Mouse (Mus musculus) thymus, adult 2 months (tissue): Measurements from ENCODE around the gene Morn1. TPM values are rescaled to one million over a fixed set of nuclear protein-coding genes. Genes with fewer than 3 reads are reported as not detected.

Experiments
- DNase-seq: peaks from one replicate; pipeline ENCODE4 v3.0.0; 2021
- H3K27ac ChIP-seq: fragments of 200-500 bp; 2 replicates; pipeline ENCODE4 v1.5.1; 2012; ENCODE audit warnings: low read length, control low read depth; ENCODE audit not compliant: control insufficient read depth, insufficient read depth
- H3K27me3 ChIP-seq: fragments of 200-500 bp; 2 replicates; pipeline ENCODE4 v1.6.1; 2012; ENCODE audit warnings: mild to moderate bottlenecking, low read length, moderate library complexity, mixed read lengths; ENCODE audit not compliant: control insufficient read depth, insufficient read depth
- H3K36me3 ChIP-seq: fragments of 200-500 bp; 2 replicates; pipeline ENCODE4 v1.6.1; 2012; ENCODE audit warnings: mild to moderate bottlenecking, low read length, moderate library complexity; ENCODE audit not compliant: control insufficient read depth, insufficient read depth
- H3K4me1 ChIP-seq: fragments of 200-500 bp; replicated peaks from 2 replicates; pipeline ENCODE4 v1.6.1; 2012; ENCODE audit warnings: low read length; ENCODE audit not compliant: control insufficient read depth, insufficient read depth
- H3K4me3 ChIP-seq: fragments of 200-500 bp; 2 replicates; pipeline ENCODE4 v1.5.1; 2012; ENCODE audit warnings: mild to moderate bottlenecking, low read length, control low read depth, moderate library complexity; ENCODE audit not compliant: control insufficient read depth, insufficient read depth
- CTCF ChIP-seq: fragments of 200-500 bp; IDR thresholded peaks from 2 replicates; pipeline ENCODE4 v1.5.1; 2012; ENCODE audit warnings: mild to moderate bottlenecking, control low read depth, low read length, moderate library complexity, borderline replicate concordance; ENCODE audit not compliant: control insufficient read depth, poor library complexity, insufficient read depth; ENCODE audit errors: extremely low read depth
- POLR2A ChIP-seq: fragments of 200-500 bp; IDR thresholded peaks from 2 replicates; pipeline ENCODE4 v1.6.1; 2012; ENCODE audit warnings: mild to moderate bottlenecking, low read length, control low read depth, moderate library complexity; ENCODE audit not compliant: control insufficient read depth, poor library complexity, insufficient read depth; ENCODE audit errors: extremely low read depth
- WGBS: fragments of 180-500 bp; shearing (Covaris S2); methylation state at CpG from one replicate; pipeline ENCODE4 v1.1.7; 2018; 5-methylcytosine and 5-hydroxymethylcytosine counted together
- polyA plus RNA-seq: library from polyadenylated mRNA; depleted of rRNA; stranded (reverse); fragments of >200 nt; gene quantifications from 2 replicates; pipeline ENCODE4 v1.2.3, GENCODE M21; 2012

Morn1 gene
- polyA plus RNA-seq, 1 experiment, result 3.8 TPM

- H3K27ac ChIP-seq, result no peak overlapping the region
- H3K4me3 ChIP-seq, result no peak overlapping the region
- WGBS, result 36% methylated on average over 14 of the region's 14 CpGs
Observed at GRCm38 (mm10) chr4:155146107-155146823, 59.9 kb downstream of the Morn1 start.

GRCm38 (mm10) chr4:155148453-155148852 is 62.1 kb downstream of the Morn1 start:
- no peak for DNase-seq
- H3K4me1 ChIP-seq, result peaks cover 15% of the 10 kb centered on the region
- WGBS, result 88% methylated on average over 4 of the region's 4 CpGs
- no peaks in the 10 kb centered on the region for H3K36me3 ChIP-seq
- H3K4me3 ChIP-seq, result no peak overlapping the region
- TF ChIP-seq POLR2A, result no peak
- TF ChIP-seq CTCF, result no peak
- no peaks in the 10 kb centered on the region for H3K27me3 ChIP-seq
- H3K27ac ChIP-seq, result no peak overlapping the region

More at GRCm38 (mm10) chr4:155146107-155146823, 59.9 kb downstream of the Morn1 start:
- Histone ChIP-seq H3K4me1 (peaks cover 12% of the 10 kb centered on the region), H3K36me3 (no peaks in the 10 kb centered on the region), H3K27me3 (no peaks in the 10 kb centered on the region)
- no peak for TF ChIP-seq CTCF
- no peak for TF ChIP-seq POLR2A
- no peak for DNase-seq

GRCm38 (mm10) chr4:155148910-155149698 is 62.7 kb downstream of the Morn1 start:
- H3K4me1 ChIP-seq, result peaks cover 15% of the 10 kb centered on the region
- no peak for TF ChIP-seq CTCF
- TF ChIP-seq POLR2A, result no peak
- H3K36me3 ChIP-seq, result no peaks in the 10 kb centered on the region
- WGBS, result 89% methylated on average over 8 of the region's 8 CpGs
- H3K27me3 ChIP-seq, result no peaks in the 10 kb centered on the region
- no peak for DNase-seq
- H3K4me3 ChIP-seq, result no peak overlapping the region
- H3K27ac ChIP-seq, result no peak overlapping the region

DNA sequence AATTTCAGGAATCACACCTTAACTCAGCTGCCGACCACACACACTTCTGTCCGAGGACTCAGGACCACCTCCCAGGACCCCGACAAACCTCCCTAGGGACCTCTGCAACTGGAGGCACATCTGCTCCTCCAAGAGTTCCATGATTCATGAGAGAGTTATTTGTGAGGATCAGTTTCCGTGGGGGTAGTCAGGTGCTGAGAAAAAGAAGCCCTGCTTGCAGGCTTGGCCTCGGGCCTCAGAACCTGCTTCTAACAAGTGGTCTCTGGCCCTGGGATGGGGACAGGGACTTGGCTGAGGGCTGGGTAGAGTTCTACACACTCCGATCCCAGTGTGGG is 63.5 kb downstream of the Morn1 start:
- no peaks in the 10 kb centered on the region for H3K36me3 ChIP-seq
- H3K4me3 ChIP-seq, result no peak overlapping the region; the same call in 1 of the 2 replicates
- DNase-seq, result no peak
- H3K27ac ChIP-seq, result peak overlapping the region; percentile 4; the same call in 1 of the 2 replicates
- no peaks in the 10 kb centered on the region for H3K27me3 ChIP-seq
- TF ChIP-seq POLR2A, result no peak
- TF ChIP-seq CTCF, result no peak
- WGBS, result 87% methylated on average over 6 of the region's 6 CpGs
- H3K4me1 ChIP-seq, result peaks cover 15% of the 10 kb centered on the region

DNA sequence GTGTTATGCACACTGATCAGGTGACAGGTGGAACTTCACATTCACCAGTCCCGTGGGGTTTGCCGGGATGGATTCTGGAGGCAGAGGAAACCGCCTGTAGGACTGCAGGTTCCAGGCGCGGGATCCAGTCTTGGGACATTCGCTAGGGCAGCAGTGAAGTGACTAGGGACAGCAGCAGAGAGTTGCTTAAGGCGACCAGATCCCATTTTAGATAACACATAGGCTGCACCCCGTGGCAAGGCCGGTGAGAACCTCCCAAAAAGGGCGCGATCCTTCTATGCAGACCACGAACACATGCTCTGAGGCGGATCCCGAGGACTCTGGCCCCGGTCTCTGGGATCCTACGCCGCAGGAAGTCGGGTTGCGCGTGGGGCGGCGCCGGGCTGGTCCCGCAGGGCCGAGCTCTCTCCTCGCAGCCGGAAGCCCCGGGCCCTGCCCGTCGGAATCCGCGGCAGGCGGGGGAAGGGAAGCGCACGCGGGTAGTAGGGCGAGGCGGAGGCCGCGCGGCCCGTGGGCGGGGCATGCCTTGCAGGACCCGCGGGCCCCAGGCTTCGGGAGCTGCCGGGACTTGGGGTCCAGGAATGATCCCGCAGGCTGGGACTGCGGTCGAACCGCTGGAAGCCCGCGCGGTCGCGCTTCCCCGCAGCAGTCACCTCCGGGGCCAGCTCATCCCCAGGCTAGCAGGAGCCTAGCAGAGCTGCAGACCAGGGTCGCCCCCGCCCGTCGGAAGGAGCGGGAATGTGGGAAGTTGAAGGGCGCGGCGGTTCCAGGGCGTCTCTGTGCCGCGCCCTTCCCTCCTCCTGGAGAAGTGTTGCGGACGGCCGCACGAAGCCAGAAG is 64.1 kb downstream of the Morn1 start:
- H3K4me1 ChIP-seq, result peaks cover 15% of the 10 kb centered on the region
- peak; percentile 90 for DNase-seq
- WGBS, result 6% methylated on average over 72 of the region's 73 CpGs
- H3K4me3 ChIP-seq, result peak overlapping the region; percentile 62
- peak overlapping the region; percentile 4; the same call in 1 of the 2 replicates for H3K27ac ChIP-seq
- no peaks in the 10 kb centered on the region for H3K27me3 ChIP-seq
- TF ChIP-seq POLR2A (peak; percentile 55), CTCF (no peak; the same call in 1 of the 2 replicates)
- H3K36me3 ChIP-seq, result no peaks in the 10 kb centered on the region
